Mouse (Mus musculus): Measurements from ENCODE around the gene Galp. TPM values are rescaled to one million over a fixed set of nuclear protein-coding genes. Genes with fewer than 3 reads are reported as not detected.

Gene Galp
- not detected for total RNA-seq (2023)

GRCm38 (mm10) chr7:6196790-6197189, at the start of gene Galp:
TSS of gene Galp (plus strand) at chr7:6197090.

GRCm38 (mm10) chr7:6155901-6156411, 40.9 kb upstream of the Galp start, which contains the start of gene Zfp787:
TSS of gene Zfp787 (minus strand) at chr7:6155997.

GRCm38 (mm10) chr7:6172006-6172649, 24.8 kb upstream of the Galp start, which contains the start of gene Zfp444:
TSS of gene Zfp444 (plus strand) at chr7:6172226.

GRCm38 (mm10) chr7:6221978-6222377, 25.1 kb downstream of the Galp start, which contains the start of gene Zscan5b:
TSS of gene Zscan5b (plus strand) at chr7:6222278.

GRCm38 (mm10) chr7:6252410-6252809, 55.5 kb downstream of the Galp start, which contains the start of gene Epp13:
TSS of gene Epp13 (plus strand) at chr7:6252710.

Other genes with a start within 250 kb of the Galp start
- gene Vmn1r65, start 186.1 kb upstream of the Galp start, total RNA-seq (2023): not detected
- not detected for gene Nlrp4c, start 151.9 kb upstream of the Galp start, total RNA-seq (2023)
- gene Zfp787, start 41.1 kb upstream of the Galp start, total RNA-seq (2023): 10 to 100 TPM; 28.5 to 31.3 TPM
- gene Zfp444, start 24.9 kb upstream of the Galp start, total RNA-seq (2023): 10 to 100 TPM in 1 of 2 experiments, 1 to 10 TPM in 1; 6.2 to 10.2 TPM
- gene Zscan5b, start 25.2 kb downstream of the Galp start, total RNA-seq (2023): not detected
- not detected for gene Epp13, start 55.6 kb downstream of the Galp start, total RNA-seq (2023)
- under 1 TPM; 0.24 to 0.35 TPM for gene Zfp667, start 89.5 kb downstream of the Galp start, total RNA-seq (2023)
- under 1 TPM; 0.60 to 0.73 TPM for gene Zfp583, start 134.2 kb downstream of the Galp start, total RNA-seq (2023)
- under 1 TPM in 1 of 2 experiments, not detected in 1; 0.11 TPM for gene Gm3854, start 146.7 kb downstream of the Galp start, total RNA-seq (2023)
- gene Zfp78, start 166.2 kb downstream of the Galp start, total RNA-seq (2023): 1 to 10 TPM in 1 of 2 experiments, under 1 TPM in 1; 0.88 to 1.2 TPM
- 1 to 10 TPM; 1.4 to 2.2 TPM for gene Zfp28, start 186.2 kb downstream of the Galp start, total RNA-seq (2023)
- gene Smim17, start 201.6 kb downstream of the Galp start, total RNA-seq (2023): not detected
- gene Gm20715, start 213.2 kb downstream of the Galp start, total RNA-seq (2023): not detected
- gene Olfr1344, start 241.6 kb downstream of the Galp start, total RNA-seq (2023): not detected